Mouse (Mus musculus): Measurements from ENCODE around the gene Ttc32.

DNA sequence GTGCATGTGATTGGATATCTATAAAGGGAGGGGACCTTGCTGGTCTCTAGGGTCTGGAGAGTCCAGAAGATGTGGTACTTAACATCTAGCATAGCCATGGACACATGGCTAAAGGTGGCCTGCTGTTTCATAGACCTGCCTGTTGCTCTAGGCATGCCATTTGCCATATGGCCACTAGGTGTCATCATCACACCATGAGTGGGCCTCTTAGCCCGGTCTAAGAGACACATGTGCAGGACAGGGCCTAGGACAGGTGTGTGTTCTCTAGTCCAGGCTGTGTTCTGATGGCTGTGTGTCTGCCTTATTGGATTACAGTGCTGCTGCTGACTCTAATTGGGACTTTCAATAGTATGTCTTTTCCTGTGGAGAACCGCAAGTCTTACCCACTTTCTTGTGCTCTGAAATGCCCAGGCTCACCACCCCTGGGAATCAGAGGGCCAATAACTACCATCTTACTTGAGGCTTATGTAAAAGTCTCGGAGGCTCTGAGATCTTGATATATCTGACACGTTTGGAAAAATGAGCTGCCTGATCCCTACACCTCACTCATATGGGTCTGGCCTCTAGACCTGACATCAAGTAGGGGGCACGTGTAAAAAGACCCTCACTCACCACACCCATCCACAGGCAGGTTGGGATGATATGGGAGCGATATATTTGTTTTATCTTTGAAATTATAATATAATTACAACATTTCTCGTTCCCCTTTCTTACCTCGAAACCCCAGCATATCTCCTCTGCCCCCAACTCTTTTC lies 22.5 kb downstream of the Ttc32 start:
- TF ChIP-seq POLR2A (IDR thresholded peaks at IDR 0.05; ENCODE audit: control insufficient read depth, low read depth, low read length) (no peak), CTCF (IDR thresholded peaks at IDR 0.05; ENCODE audit: control insufficient read depth, insufficient read depth, insufficient replicate concordance, low read depth, low read length) (peak; percentile 97; the same call in 1 of the 2 replicates)
